In the genomic region with DNA sequence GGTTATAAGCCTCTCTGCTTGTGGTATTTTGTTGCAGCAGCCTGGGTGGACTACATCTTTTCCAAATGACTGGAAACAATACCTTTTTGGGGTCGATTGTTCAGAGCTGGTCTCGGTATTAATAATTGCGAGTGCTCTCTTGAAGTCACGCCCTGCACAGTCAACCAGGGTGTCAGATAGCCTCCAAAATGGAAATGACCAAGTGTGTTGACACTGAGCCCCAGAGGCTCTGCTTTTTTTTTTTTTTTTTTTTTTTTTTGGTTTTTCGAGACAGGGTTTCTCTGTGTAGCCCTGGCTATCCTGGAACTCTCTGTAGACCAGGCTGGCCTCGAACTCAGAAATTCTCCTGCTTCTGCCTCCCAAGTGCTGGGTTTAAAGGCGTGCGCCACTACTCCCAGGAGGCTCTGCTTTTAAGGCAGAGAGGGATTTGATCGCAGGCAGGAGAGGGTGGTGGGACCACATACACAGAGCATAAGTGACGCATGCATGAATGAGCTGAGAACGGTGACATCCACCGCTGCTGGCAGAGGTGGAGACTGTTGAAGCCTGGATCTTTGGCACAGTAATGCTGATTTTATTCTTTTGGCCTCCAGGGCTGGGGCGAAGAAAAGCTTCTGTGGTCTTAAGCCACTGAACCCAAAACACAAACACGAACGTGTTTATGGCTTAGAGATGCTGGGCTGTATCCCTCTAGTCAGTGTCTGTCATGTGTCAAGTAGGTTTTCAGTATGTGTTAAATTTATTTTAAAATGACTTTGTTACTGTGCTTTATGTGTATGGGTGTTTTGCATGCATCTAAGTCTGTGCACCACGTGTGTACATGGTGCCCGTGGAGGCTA, we compare ENCODE assay signal across 13 mouse cellular contexts. TPM values are rescaled to one million over a fixed set of nuclear protein-coding genes. Genes with fewer than 3 reads are reported as not detected.
DNase-seq lines count a peak whose midpoint lies in the region; ATAC-seq and TF ChIP-seq lines count a peak whose summit lies in the region.
"Had no signal": no experiment of that assay in that cellular context is flagged by ENCODE, and none has a peak within 500 bp of the region (broad histone marks: within the 10 kb centered on the region; RNA-seq: fewer than 3 reads in every experiment).

No protein-coding gene starts in this region.

- TF ChIP-seq POLR2A in heart, adult 2 months (IDR thresholded peaks at IDR 0.05; ENCODE audit: insufficient read depth, low read depth, low read length), result no peak
- no peak for TF ChIP-seq POLR2A in limb, embryonic 14.5 days (IDR thresholded peaks at IDR 0.05; ENCODE audit: borderline replicate concordance, extremely low read depth, insufficient read depth, insufficient read length)

- H3K9ac ChIP-seq in heart, adult 2 months (ENCODE audit: low read depth, low read length), result no peak overlapping the region
- H3K9ac ChIP-seq in kidney, embryonic 16.5 days (replicated peaks; ENCODE audit: low read length), result no peak overlapping the region
- no peak overlapping the region for H3K9ac ChIP-seq in limb, embryonic 14.5 days (ENCODE audit: low read depth, low read length, severe bottlenecking)
- H3K9ac ChIP-seq: midbrain, embryonic 12.5 days had no signal

- H3K27me3 ChIP-seq in heart, adult 2 months (ENCODE audit: control insufficient read depth, insufficient read depth, low read length), result no peaks in the 10 kb centered on the region
- H3K27me3 ChIP-seq in kidney, embryonic 16.5 days (ENCODE audit: insufficient read depth, low read length), result no peaks in the 10 kb centered on the region
- no peaks in the 10 kb centered on the region for H3K27me3 ChIP-seq in limb, embryonic 14.5 days (ENCODE audit: control insufficient read depth, insufficient read depth, low read length)
- H3K27me3 ChIP-seq: midbrain, embryonic 12.5 days had no signal

- peaks cover 41% of the 10 kb centered on the region for H3K4me1 ChIP-seq in heart, adult 2 months (ENCODE audit: control insufficient read depth, insufficient read depth, low read length)
- peaks cover 44% of the 10 kb centered on the region for H3K4me1 ChIP-seq in kidney, embryonic 16.5 days (ENCODE audit: insufficient read depth, low read length)
- peaks cover 21% of the 10 kb centered on the region for H3K4me1 ChIP-seq in brown adipose tissue, adult 24 weeks (ENCODE audit: control insufficient read depth, insufficient read depth, insufficient read length, low read length)
- H3K4me1 ChIP-seq in limb, embryonic 14.5 days (ENCODE audit: control insufficient read depth, insufficient read depth, low read length), result peaks cover 46% of the 10 kb centered on the region

- TF ChIP-seq EP300 in heart, adult 2 months (IDR thresholded peaks at IDR 0.05; ENCODE audit: insufficient read depth, low read depth, low read length), result no peak

- H3K4me2 ChIP-seq in kidney, embryonic 16.5 days (replicated peaks; ENCODE audit: low read depth, low read length), result no peak overlapping the region
- H3K4me2 ChIP-seq in limb, embryonic 14.5 days (replicated peaks; ENCODE audit: low read depth, low read length, severe bottlenecking), result no peak overlapping the region
- H3K4me2 ChIP-seq: midbrain, embryonic 12.5 days had no signal

- no peaks in the 10 kb centered on the region for H3K9me3 ChIP-seq in kidney, embryonic 16.5 days (ENCODE audit: low read length)
- H3K9me3 ChIP-seq in limb, embryonic 14.5 days (ENCODE audit: control insufficient read depth, low read length), result no peaks in the 10 kb centered on the region
- H3K9me3 ChIP-seq: midbrain, embryonic 12.5 days had no signal

- DNase-seq in heart, adult 2 months, result no peak
- DNase-seq in heart, postnatal 14 days, result no peak
- DNase-seq in kidney, adult 8-10 months, result no peak
- no peak for DNase-seq in limb, embryonic 14.5 days (ENCODE audit: low spot score)
- DNase-seq in adrenal gland, postnatal 36 days, result no peak
- DNase-seq in left cerebral cortex, adult 11 months (ENCODE audit: low spot score), result no peak
- DNase-seq: B cell, adult 2 months; cerebellum, postnatal 25 days; right cerebral cortex, adult 18-20 months; thymus, postnatal 25 days had no signal

- ATAC-seq in kidney, embryonic 16.5 days (ENCODE audit: low FRiP score, low TSS enrichment), result no peak
- ATAC-seq in limb, embryonic 14.5 days (ENCODE audit: low FRiP score, low read depth), result no peak

- H3K36me3 ChIP-seq in heart, adult 2 months (ENCODE audit: control insufficient read depth, insufficient read depth, low read length), result peaks cover 37% of the 10 kb centered on the region
- peaks cover 17% of the 10 kb centered on the region for H3K36me3 ChIP-seq in kidney, embryonic 16.5 days (ENCODE audit: insufficient read depth, low read length)
- peaks cover 20% of the 10 kb centered on the region for H3K36me3 ChIP-seq in limb, embryonic 14.5 days (ENCODE audit: control insufficient read depth, insufficient read depth, low read length)

- intact Hi-C loops in heart, adult 2 months (cut with DNase I), result no loop called here
- intact Hi-C loops in heart, postnatal 14 days (cut with DNase I), result no loop called here

- H3K27ac ChIP-seq in heart, adult 2 months, result peak overlapping the region; percentile 85
- H3K27ac ChIP-seq in kidney, embryonic 16.5 days (ENCODE audit: low read length), result peak overlapping the region; percentile 21; the same call in 1 of the 2 replicates
- peak overlapping the region; percentile 15 for H3K27ac ChIP-seq in brown adipose tissue, adult 24 weeks (replicated peaks; ENCODE audit: low read depth, low read length)
- H3K27ac ChIP-seq in limb, embryonic 14.5 days (replicated peaks; ENCODE audit: low read depth, low read length), result peak overlapping the region; percentile 65
- H3K27ac ChIP-seq: midbrain, embryonic 12.5 days had no signal

- 69% methylated on average over 17 of the region's 17 CpGs for whole genome bisulfite sequencing in heart, adult 2 months
- WGBS in kidney, embryonic 16.5 days, result 78% methylated on average over 17 of the region's 17 CpGs
- 80% methylated on average over 16 of the region's 17 CpGs for WGBS in limb, embryonic 14.5 days

- H3K79me2 ChIP-seq in heart, adult 2 months (replicated peaks; ENCODE audit: control insufficient read depth, insufficient read depth, low read length), result peaks cover 5% of the 10 kb centered on the region; the same call in 1 of the 2 replicates

- TF ChIP-seq CTCF in heart, adult 2 months (IDR thresholded peaks at IDR 0.05), result no peak

- no peak overlapping the region for H3K4me3 ChIP-seq in heart, adult 2 months
- no peak overlapping the region for H3K4me3 ChIP-seq in kidney, embryonic 16.5 days (ENCODE audit: low read length)
- H3K4me3 ChIP-seq in brown adipose tissue, adult 24 weeks (ENCODE audit: insufficient read depth, low read depth, low read length), result no peak overlapping the region
- no peak overlapping the region for H3K4me3 ChIP-seq in limb, embryonic 14.5 days (replicated peaks; ENCODE audit: low read length)
- H3K4me3 ChIP-seq: midbrain, embryonic 12.5 days had no signal

RNA-seq across cellular contexts. Expression of a gene that starts 18.3 kb away (rescaled TPM):
- 10 to 100 TPM; 21.9 to 63.9 TPM for total RNA-seq in heart, adult 2 months (2021)
- polyA plus RNA-seq in heart, adult 2 months (2012; rRNA removed), result 17.7 and 32.1 TPM in 2 replicates
- 10 to 100 TPM; 56.8 to 77.7 TPM for total RNA-seq in heart, postnatal 14 days (2021)
- polyA plus RNA-seq in kidney, embryonic 16.5 days (2015; fragmentation: Nextera tagmentation; extraction: Ambion mirVana), result 16.5 and 18.0 TPM in 2 replicates
- 2.4 and 3.1 TPM in 2 replicates for polyA plus RNA-seq in brown adipose tissue, adult 24 weeks (2012; ENCODE audit: insufficient read depth, insufficient read length, missing spikeins)
- polyA plus RNA-seq in limb, embryonic 14.5 days (2012; rRNA removed), result 29.3 and 34.0 TPM in 2 replicates
- 13.3 and 14.3 TPM in 2 replicates for polyA plus RNA-seq in limb, embryonic 14.5 days (2014; fragmentation: Nextera tagmentation; extraction: Ambion mirVana)
- total RNA-seq in adrenal gland, postnatal 36 days (2021), result 1 to 10 TPM; 5.7 to 5.8 TPM

RNA-seq across cellular contexts. Expression of a gene that starts 21.9 kb away (rescaled TPM):
- 1 to 10 TPM; 1.2 to 1.6 TPM for total RNA-seq in heart, adult 2 months (2021)
- 4.4 and 4.6 TPM in 2 replicates for polyA plus RNA-seq in heart, adult 2 months (2012; rRNA removed)
- 1 to 10 TPM; 2.3 to 3.1 TPM for total RNA-seq in heart, postnatal 14 days (2021)
- polyA plus RNA-seq in kidney, embryonic 16.5 days (2015; fragmentation: Nextera tagmentation; extraction: Ambion mirVana), result 3.4 and 11.5 TPM in 2 replicates
- polyA plus RNA-seq in brown adipose tissue, adult 24 weeks (2012; ENCODE audit: insufficient read depth, insufficient read length, missing spikeins), result 2.3 and 18.9 TPM in 2 replicates
- 4.8 and 5.5 TPM in 2 replicates for polyA plus RNA-seq in limb, embryonic 14.5 days (2012; rRNA removed)
- 4.2 and 4.7 TPM in 2 replicates for polyA plus RNA-seq in limb, embryonic 14.5 days (2014; fragmentation: Nextera tagmentation; extraction: Ambion mirVana)
- total RNA-seq in adrenal gland, postnatal 36 days (2021), result 1 to 10 TPM; 1.4 to 1.7 TPM

Comparison
In these comparisons a context has a peak if more than half of its experiments do, and no peak if none do; other contexts are left out.
1. H3K27ac ChIP-seq: peak in every context shown above with its lines; median percentile 85 in heart, adult 2 months; 65 in limb, embryonic 14.5 days; 21 in kidney, embryonic 16.5 days; 15 in brown adipose tissue, adult 24 weeks.